Mouse (Mus musculus) hindbrain, embryonic 13.5 days (tissue): ENCODE measurements around the gene Cecr2. TPM values are rescaled to one million over a fixed set of nuclear protein-coding genes. Genes with fewer than 3 reads are reported as not detected.
"Not testable (repeated sequence)": the region's sequence is repeated elsewhere in the genome, so short reads cannot be mapped to it uniquely, and the experiment has no call there.

Experiments used
- ATAC-seq: fragments of 200-750 bp; cut with Nextera tagmentation; 2 replicates; pipeline ENCODE4 v1.8.0; 2017; ENCODE audit warnings: moderate TSS enrichment; ENCODE audit not compliant: low FRiP score
- H3K27ac ChIP-seq: fragments of 300-500 bp; sonication (generic); 2 replicates; pipeline ENCODE4 v1.5.1; 2015; ENCODE audit warnings: inconsistent platforms, mild to moderate bottlenecking, moderate library complexity
- H3K27me3 ChIP-seq: fragments of 300-500 bp; sonication (generic); 2 replicates; pipeline ENCODE4 v1.6.1; 2015; ENCODE audit warnings: mild to moderate bottlenecking, inconsistent platforms
- H3K36me3 ChIP-seq: fragments of 300-500 bp; sonication (generic); 2 replicates; pipeline ENCODE4 v1.6.1; 2015; ENCODE audit warnings: mild to moderate bottlenecking, inconsistent platforms
- H3K4me1 ChIP-seq: fragments of 300-500 bp; sonication (generic); replicated peaks from 2 replicates; pipeline ENCODE4 v1.6.1; 2015; ENCODE audit warnings: inconsistent platforms
- H3K4me2 ChIP-seq: fragments of 300-500 bp; sonication (generic); 2 replicates; pipeline ENCODE4 v1.6.1; 2015; ENCODE audit warnings: inconsistent platforms, mild to moderate bottlenecking, moderate library complexity
- H3K4me3 ChIP-seq: fragments of 300-500 bp; sonication (generic); 2 replicates; pipeline ENCODE4 v1.5.1; 2015; ENCODE audit warnings: mild to moderate bottlenecking, inconsistent platforms
- H3K9ac ChIP-seq: fragments of 300-500 bp; sonication (generic); 2 replicates; pipeline ENCODE4 v1.6.1; 2015; ENCODE audit warnings: mild to moderate bottlenecking, inconsistent platforms
- H3K9me3 ChIP-seq: fragments of 300-500 bp; sonication (generic); 2 replicates; pipeline ENCODE4 v1.6.1; 2016; ENCODE audit warnings: inconsistent platforms
- WGBS: fragments of 180-500 bp; shearing (Covaris S2); methylation state at CpG from one replicate; pipeline ENCODE4 v1.1.7; 2015; 5-methylcytosine and 5-hydroxymethylcytosine counted together
- microRNA-seq: library from miRNA; unstranded; fragments of <30 nt; microRNA quantifications from one replicate; pipeline ENCODE4, GENCODE M21; 2016
- polyA plus RNA-seq: library from polyadenylated mRNA; unstranded; fragments of >200 nt; fragmentation: Nextera tagmentation; extraction: Ambion mirVana; gene quantifications from 2 replicates; pipeline ENCODE4 v1.2.1, GENCODE M21; 2015

Gene Cecr2
- polyA plus RNA-seq, 1 experiment from 2014 or later = 5.7 TPM

- Histone ChIP-seq H3K4me1 (no peaks in the 10 kb centered on the region), H3K4me3 (no peak overlapping the region), H3K9ac (no peak overlapping the region), H3K27me3 (no peaks in the 10 kb centered on the region), H3K9me3 (no peaks in the 10 kb centered on the region), H3K27ac (no peak overlapping the region), H3K4me2 (no peak overlapping the region), H3K36me3 (peaks cover 96% of the 10 kb centered on the region)
- WGBS = 88% methylated on average over 5 of the region's 5 CpGs
- no peak for ATAC-seq
Observed at GRCm38 (mm10) chr6:120806999-120807737, 141.0 kb downstream of the Cecr2 start.

DNA sequence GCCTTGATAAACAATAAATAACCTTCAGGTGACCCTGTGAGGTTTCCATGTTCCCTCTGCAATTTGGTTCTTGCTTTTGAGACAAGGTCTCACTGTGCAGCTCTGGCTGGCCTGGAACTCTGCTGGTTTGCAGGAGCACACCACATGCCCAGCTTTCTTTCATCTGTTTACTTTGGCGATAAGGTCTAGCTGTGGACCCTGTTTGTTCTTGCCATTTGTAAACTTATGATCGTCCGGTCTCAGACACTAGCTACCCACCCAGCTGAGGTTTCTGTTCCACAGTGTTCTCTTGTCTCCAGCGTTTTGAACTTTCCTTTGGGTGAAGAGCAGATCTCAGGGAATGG is 141.5 kb downstream of the Cecr2 start:
- Histone ChIP-seq H3K4me1 (no peaks in the 10 kb centered on the region), H3K27ac (no peak overlapping the region), H3K4me2 (no peak overlapping the region), H3K4me3 (no peak overlapping the region), H3K9me3 (no peaks in the 10 kb centered on the region), H3K36me3 (peaks cover 91% of the 10 kb centered on the region), H3K27me3 (no peaks in the 10 kb centered on the region), H3K9ac (no peak overlapping the region)
- no peak for ATAC-seq
- 92% methylated on average over 4 of the region's 4 CpGs for WGBS

DNA sequence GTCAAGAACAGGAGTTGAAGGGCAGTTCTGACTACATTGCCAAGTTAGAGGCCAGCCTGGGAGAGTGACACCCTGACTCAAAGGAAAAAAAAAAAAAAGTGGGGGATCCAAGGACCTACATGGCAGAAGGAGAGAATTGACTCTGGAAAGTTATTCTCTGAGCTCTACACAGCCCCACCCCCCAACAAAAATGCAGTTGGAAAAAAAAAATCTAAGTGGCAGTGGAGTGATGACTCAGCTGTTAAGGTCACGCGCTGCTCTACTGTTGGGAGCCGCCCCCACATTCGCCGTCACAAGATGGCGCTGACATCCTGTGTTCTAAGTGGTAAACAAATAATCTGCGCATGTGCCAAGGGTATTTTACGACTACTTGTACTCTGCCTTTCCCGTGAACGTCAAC is 145.8 kb downstream of the Cecr2 start:
- not testable (repeated sequence) for H3K27ac ChIP-seq, H3K4me1 ChIP-seq, ATAC-seq, H3K9ac ChIP-seq, H3K9me3 ChIP-seq, H3K4me2 ChIP-seq, H3K4me3 ChIP-seq, H3K27me3 ChIP-seq
- H3K36me3 ChIP-seq = peaks cover 49% of the 10 kb centered on the region
- 97% methylated on average over 10 of the region's 10 CpGs for WGBS

- H3K4me2 ChIP-seq = no peak overlapping the region
- H3K4me1 ChIP-seq = peaks cover 24% of the 10 kb centered on the region
- H3K27me3 ChIP-seq = no peaks in the 10 kb centered on the region
- WGBS = 98% methylated on average over 2 of the region's 2 CpGs
- ATAC-seq = no peak
- H3K4me3 ChIP-seq = no peak overlapping the region
- no peaks in the 10 kb centered on the region for H3K9me3 ChIP-seq
- no peak overlapping the region for H3K27ac ChIP-seq
- H3K36me3 ChIP-seq = peaks cover 24% of the 10 kb centered on the region
- H3K9ac ChIP-seq = no peak overlapping the region
Observed at GRCm38 (mm10) chr6:120819294-120819693, 153.1 kb downstream of the Cecr2 start.

DNA sequence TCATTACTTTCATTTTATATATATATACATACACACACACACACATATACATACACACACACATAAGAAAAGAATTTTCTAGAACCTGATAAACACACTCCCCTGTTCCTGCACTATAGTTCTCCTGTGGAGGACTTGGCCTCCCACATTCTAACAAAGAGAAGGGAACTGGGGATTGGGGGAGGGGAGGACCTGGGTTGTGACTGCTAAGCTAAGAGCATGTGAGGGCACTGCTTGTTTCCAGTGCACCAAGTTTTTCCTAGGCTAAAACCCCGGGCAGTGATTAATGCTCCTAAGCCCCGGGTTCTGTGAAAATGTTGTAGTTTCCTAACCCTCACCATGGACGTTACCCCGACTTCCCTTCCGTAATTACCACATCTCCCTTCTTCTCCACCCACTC is 154.0 kb downstream of the Cecr2 start:
- no peaks in the 10 kb centered on the region for H3K27me3 ChIP-seq
- 94% methylated on average over 5 of the region's 5 CpGs for WGBS
- H3K9ac ChIP-seq = no peak overlapping the region
- H3K4me3 ChIP-seq = no peak overlapping the region
- 0 out of 2 replicates have a peak overlapping the region, but pooled peaks have one; percentile 8 for H3K4me2 ChIP-seq
- peaks cover 24% of the 10 kb centered on the region for H3K4me1 ChIP-seq
- no peak overlapping the region for H3K27ac ChIP-seq
- peaks cover 24% of the 10 kb centered on the region for H3K36me3 ChIP-seq
- no peaks in the 10 kb centered on the region for H3K9me3 ChIP-seq
- no peak for ATAC-seq

Small RNA genes lying within 50 kb of the gene (microRNA-seq; reads per million reads assigned to microRNA genes)
- gene Gm25193 = not detected

Other genes with a start within 250 kb of the Cecr2 start
- gene Il17ra, start 203.1 kb upstream of the Cecr2 start, polyA plus RNA-seq = 8.9 and 9.8 TPM in 2 replicates
- 3.5 and 3.9 TPM in 2 replicates for gene Tmem121b, start 172.6 kb upstream of the Cecr2 start, polyA plus RNA-seq
- gene Hdhd5, start 135.1 kb upstream of the Cecr2 start, polyA plus RNA-seq = 13.2 and 15.1 TPM in 2 replicates
- 6.9 and 7.9 TPM in 2 replicates for gene Slc25a18, start 107.2 kb downstream of the Cecr2 start, polyA plus RNA-seq
- 255 and 262 TPM in 2 replicates for gene Atp6v1e1, start 156.4 kb downstream of the Cecr2 start, polyA plus RNA-seq
- gene Bcl2l13, start 169.8 kb downstream of the Cecr2 start, polyA plus RNA-seq = 28.8 and 29.4 TPM in 2 replicates